Mouse (Mus musculus) embryonic facial prominence, embryonic 11.5 days (tissue): ENCODE results near the gene H6pd. TPM values are rescaled to one million over a fixed set of nuclear protein-coding genes. Genes with fewer than 3 reads are reported as not detected.
"Not testable (repeated sequence)": the region's sequence is repeated elsewhere in the genome, so short reads cannot be mapped to it uniquely, and the experiment has no call there.

Source experiments
- ATAC-seq: fragments of 200-750 bp; cut with Nextera tagmentation; replicated peaks from 2 replicates; pipeline ENCODE4 v1.8.0; 2017; ENCODE audit warnings: low read depth; ENCODE audit not compliant: insufficient number of reproducible peaks, low FRiP score, low TSS enrichment
- DNase-seq: peaks from one replicate; pipeline ENCODE4 v3.0.0-alpha.2; 2015; ENCODE audit warnings: low spot score
- H3K27ac ChIP-seq: fragments of 300-500 bp; sonication (generic); replicated peaks from 2 replicates; pipeline ENCODE4 v1.5.1; 2014; ENCODE audit warnings: mild to moderate bottlenecking, low read depth, low read length, control low read depth
- H3K27me3 ChIP-seq: fragments of 300-500 bp; sonication (generic); 2 replicates; pipeline ENCODE4 v1.6.1; 2014; ENCODE audit warnings: mild to moderate bottlenecking, low read length, moderate library complexity, mixed read lengths; ENCODE audit not compliant: control insufficient read depth, insufficient read depth
- H3K36me3 ChIP-seq: fragments of 300-500 bp; sonication (generic); replicated peaks from 2 replicates; pipeline ENCODE4 v1.6.1; 2014; ENCODE audit warnings: low read depth, mild to moderate bottlenecking, low read length, moderate library complexity, mixed read lengths; ENCODE audit not compliant: control insufficient read depth, insufficient read depth
- H3K4me1 ChIP-seq: fragments of 300-500 bp; sonication (generic); 2 replicates; pipeline ENCODE4 v1.6.1; 2014; ENCODE audit warnings: low read length, mixed read lengths; ENCODE audit not compliant: control insufficient read depth, insufficient read depth
- H3K4me2 ChIP-seq: fragments of 300-500 bp; sonication (generic); 2 replicates; pipeline ENCODE4 v1.6.1; 2014; ENCODE audit warnings: low read depth, mild to moderate bottlenecking, control low read depth, low read length, moderate library complexity
- H3K4me3 ChIP-seq: fragments of 300-500 bp; sonication (generic); 2 replicates; pipeline ENCODE4 v1.5.1; 2014; ENCODE audit warnings: low read depth, low read length, control low read depth
- H3K9ac ChIP-seq: fragments of 300-500 bp; sonication (generic); replicated peaks from 2 replicates; pipeline ENCODE4 v1.6.1; 2014; ENCODE audit warnings: mild to moderate bottlenecking, control low read depth, low read length
- H3K9me3 ChIP-seq: fragments of 300-500 bp; sonication (generic); replicated peaks from 2 replicates; pipeline ENCODE4 v1.6.1; 2016; ENCODE audit warnings: mild to moderate bottlenecking, low read length, inconsistent platforms, mixed read lengths; ENCODE audit not compliant: control insufficient read depth
- whole genome bisulfite sequencing: fragments of 180-500 bp; shearing (Covaris S2); extraction: QIAGEN DNeasy Blood & Tissue Kit; methylation state at CpG from one replicate; pipeline ENCODE4 v1.1.7; 2014; 5-methylcytosine and 5-hydroxymethylcytosine counted together
- polyA plus RNA-seq: library from polyadenylated mRNA; unstranded; fragments of >200 nt; fragmentation: Nextera tagmentation; extraction: Ambion mirVana; gene quantifications from 2 replicates; pipeline ENCODE4 v1.2.1, GENCODE M21; 2014

H6pd gene
- polyA plus RNA-seq, 1 experiment from 2014 or later, result 3.2 TPM

- DNase-seq, result no peak
- no peak overlapping the region for H3K27ac ChIP-seq
- peaks cover 23% of the 10 kb centered on the region for H3K27me3 ChIP-seq
- peak overlapping the region; percentile 51 for H3K9ac ChIP-seq
- no peaks in the 10 kb centered on the region for H3K36me3 ChIP-seq
- peak; percentile 46 for ATAC-seq
- WGBS, result under 1% methylated on average over 49 of the region's 49 CpGs
- peak overlapping the region; percentile 51 for H3K4me3 ChIP-seq
- H3K4me2 ChIP-seq, result peak overlapping the region; percentile 88
- H3K4me1 ChIP-seq, result peaks cover 2% of the 10 kb centered on the region; the same call in 1 of the 2 replicates
- no peaks in the 10 kb centered on the region for H3K9me3 ChIP-seq
Measured at GRCm38 (mm10) chr4:150048478-150049156, 39.8 kb upstream of the H6pd start.

GRCm38 (mm10) chr4:150048038-150048437 is 39.2 kb upstream of the H6pd start:
- Histone ChIP-seq H3K9me3 (no peaks in the 10 kb centered on the region), H3K4me3 (peak overlapping the region; percentile 51), H3K36me3 (no peaks in the 10 kb centered on the region), H3K9ac (peak overlapping the region; percentile 51), H3K4me2 (peak overlapping the region; percentile 88), H3K27ac (no peak overlapping the region), H3K4me1 (peaks cover 2% of the 10 kb centered on the region; the same call in 1 of the 2 replicates), H3K27me3 (peaks cover 23% of the 10 kb centered on the region)
- WGBS, result under 1% methylated on average over 20 of the region's 20 CpGs
- DNase-seq (peak; percentile 71), ATAC-seq (peak; percentile 72; the same call in 1 of the 2 replicates)

- ATAC-seq (no peak), DNase-seq (no peak)
- no peak overlapping the region for H3K9ac ChIP-seq
- no peaks in the 10 kb centered on the region; the same call in 1 of the 2 replicates for H3K4me1 ChIP-seq
- H3K27me3 ChIP-seq, result peaks cover 12% of the 10 kb centered on the region
- H3K4me2 ChIP-seq, result no peak overlapping the region
- H3K9me3 ChIP-seq, result no peaks in the 10 kb centered on the region
- H3K4me3 ChIP-seq, result no peak overlapping the region
- no peak overlapping the region for H3K27ac ChIP-seq
- H3K36me3 ChIP-seq, result no peaks in the 10 kb centered on the region
- 93% methylated on average over 9 of the region's 9 CpGs for WGBS
Measured at GRCm38 (mm10) chr4:150043591-150043990, 34.8 kb upstream of the H6pd start.

- 78% methylated on average over 10 of the region's 10 CpGs for WGBS
- H3K27me3 ChIP-seq, result no peaks in the 10 kb centered on the region
- ATAC-seq, result no peak
Measured at GRCm38 (mm10) chr4:150041346-150042110, 32.7 kb upstream of the H6pd start.

GRCm38 (mm10) chr4:150040856-150041255 is 32.0 kb upstream of the H6pd start:
- H3K4me2 ChIP-seq, H3K4me1 ChIP-seq, H3K9me3 ChIP-seq, H3K9ac ChIP-seq, H3K27ac ChIP-seq, H3K36me3 ChIP-seq, H3K27me3 ChIP-seq, H3K4me3 ChIP-seq, DNase-seq, ATAC-seq: not testable (repeated sequence)
- 68% methylated on average over 1 of the region's 1 CpGs for WGBS

More at GRCm38 (mm10) chr4:150041346-150042110, 32.7 kb upstream of the H6pd start:
- H3K4me2 ChIP-seq, result no peak overlapping the region
- DNase-seq, result no peak
- H3K4me3 ChIP-seq, result no peak overlapping the region
- no peak overlapping the region for H3K9ac ChIP-seq
- no peaks in the 10 kb centered on the region for H3K4me1 ChIP-seq
- H3K9me3 ChIP-seq, result no peaks in the 10 kb centered on the region
- H3K27ac ChIP-seq, result no peak overlapping the region
- no peaks in the 10 kb centered on the region for H3K36me3 ChIP-seq

- no peaks in the 10 kb centered on the region for H3K9me3 ChIP-seq
- WGBS, result 71% methylated on average over 9 of the region's 9 CpGs
- no peak overlapping the region for H3K9ac ChIP-seq
- ATAC-seq, result no peak
- DNase-seq, result no peak
- H3K36me3 ChIP-seq, result no peaks in the 10 kb centered on the region
- no peak overlapping the region for H3K4me2 ChIP-seq
- H3K4me3 ChIP-seq, result no peak overlapping the region
- H3K27me3 ChIP-seq, result peaks cover under 1% of the 10 kb centered on the region; the same call in 1 of the 2 replicates
- no peak overlapping the region for H3K27ac ChIP-seq
- no peaks in the 10 kb centered on the region for H3K4me1 ChIP-seq
Measured at GRCm38 (mm10) chr4:150040003-150040581, 31.3 kb upstream of the H6pd start.

- no peaks in the 10 kb centered on the region for H3K36me3 ChIP-seq
- no peak overlapping the region for H3K27ac ChIP-seq
- H3K27me3 ChIP-seq, result peaks cover 15% of the 10 kb centered on the region
- no peak overlapping the region for H3K9ac ChIP-seq
- no peak overlapping the region for H3K4me2 ChIP-seq
- no peak for DNase-seq
- no peak for ATAC-seq
- H3K4me3 ChIP-seq, result no peak overlapping the region
- 0 out of 2 replicates have a peak, but pooled peaks cover under 1% of the 10 kb centered on the region for H3K4me1 ChIP-seq
- no peaks in the 10 kb centered on the region for H3K9me3 ChIP-seq
- WGBS, result 91% methylated on average over 7 of the region's 7 CpGs
Measured at GRCm38 (mm10) chr4:150038533-150038932, 29.7 kb upstream of the H6pd start.
